Mouse (Mus musculus) adipocyte (in vitro differentiated cells): ENCODE measurements around the gene Tbl1xr1.

Experiments
- DNase-seq: peaks from one replicate; pipeline ENCODE4 v3.0.0-alpha.2; 2016; ENCODE audit warnings: low spot score

The Tbl1xr1 gene

DNA sequence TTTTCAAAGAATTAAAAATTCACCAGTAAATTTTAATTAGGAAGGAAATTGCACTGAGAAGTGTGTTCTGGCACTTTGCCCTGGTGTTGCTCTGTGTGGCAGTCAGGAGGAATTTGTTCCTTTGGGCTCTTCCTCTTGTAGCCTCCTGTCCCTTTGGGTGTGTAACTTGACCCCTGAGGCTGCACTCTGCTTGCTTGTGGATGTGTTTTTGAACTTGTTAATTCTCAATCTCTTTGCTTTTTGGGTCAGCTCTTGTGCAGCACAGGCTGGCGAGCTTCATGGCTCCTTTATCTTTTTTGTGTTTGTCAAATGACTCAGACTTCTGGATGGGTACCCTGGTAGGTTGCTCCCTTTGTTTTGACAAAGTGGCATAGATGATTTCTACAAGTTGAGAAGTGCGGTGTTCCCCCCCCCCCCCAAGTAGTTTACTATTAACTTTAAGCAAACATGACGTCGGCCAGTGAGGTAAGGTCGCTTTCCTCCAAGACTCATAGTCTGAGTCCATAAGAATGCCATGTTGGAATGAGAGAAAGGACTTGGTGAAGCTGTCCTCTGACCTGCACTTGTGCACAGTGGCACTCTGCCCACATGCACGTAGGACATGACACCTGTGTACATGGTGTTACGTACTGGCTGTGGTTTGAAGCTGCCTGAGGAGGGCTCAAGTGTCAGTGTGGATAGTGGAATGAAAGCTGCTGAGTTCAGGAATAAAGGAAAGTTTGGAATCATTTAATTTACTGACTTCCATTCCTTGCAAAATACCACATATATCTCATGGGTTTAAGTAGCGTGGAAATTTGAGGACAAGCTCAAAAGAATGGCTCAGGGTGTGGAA, 14.2 kb downstream of the Tbl1xr1 start:
- DNase-seq: peak; percentile 35

DNA sequence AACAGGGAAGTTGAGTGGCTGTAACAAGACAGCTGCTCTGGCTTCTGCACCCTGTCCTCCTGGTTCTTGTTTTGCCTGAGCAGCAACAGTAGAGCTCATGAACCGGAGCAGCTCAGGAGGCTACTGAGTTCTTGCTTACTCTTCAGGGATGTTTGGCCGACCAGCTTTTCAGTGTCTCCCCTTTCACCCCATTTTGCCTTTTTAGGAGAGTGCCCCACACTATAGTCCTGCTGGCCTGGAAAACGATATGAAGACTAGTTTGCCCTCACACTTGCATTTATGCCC, 14.8 kb downstream of the Tbl1xr1 start:
- no peak for DNase-seq

DNA sequence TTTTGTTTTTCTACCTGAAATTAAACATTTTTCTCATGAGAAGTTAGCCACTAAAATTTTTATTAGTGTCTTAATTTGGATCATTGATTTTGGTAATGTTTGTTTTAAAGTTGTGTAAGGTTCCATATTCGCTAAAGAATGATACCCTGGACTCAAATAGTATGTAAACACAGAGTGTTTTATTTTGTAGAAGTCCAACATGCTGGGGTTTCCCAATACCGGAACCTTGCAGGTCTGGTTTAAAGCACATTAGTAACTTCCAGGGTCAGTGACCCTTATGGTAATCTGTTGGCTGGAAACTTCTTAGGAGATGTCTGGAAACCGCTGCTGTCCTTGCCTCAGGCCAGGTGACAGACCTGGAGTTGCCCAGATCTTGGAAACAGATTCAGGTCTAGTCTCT, 15.2 kb downstream of the Tbl1xr1 start:
- no peak for DNase-seq

DNA sequence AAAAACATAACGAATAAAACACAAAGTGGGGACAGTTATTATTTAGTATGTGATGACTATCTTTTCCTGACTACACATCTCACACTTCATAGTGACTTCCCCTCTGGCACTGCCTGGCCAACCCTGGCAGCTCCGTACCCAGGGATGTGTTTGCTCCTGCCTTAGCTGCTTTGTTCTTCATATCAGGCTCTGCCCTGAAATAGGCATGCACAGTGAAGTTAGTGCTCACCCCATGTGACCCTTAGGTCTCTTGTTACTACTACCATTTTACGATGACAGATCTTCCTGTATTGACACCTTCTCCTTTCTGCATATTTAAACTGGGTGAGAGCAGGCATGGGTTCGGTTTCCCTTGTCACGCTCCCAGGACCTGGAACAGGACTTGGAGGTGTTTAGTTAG, 16.3 kb downstream of the Tbl1xr1 start:
- no peak for DNase-seq

DNA sequence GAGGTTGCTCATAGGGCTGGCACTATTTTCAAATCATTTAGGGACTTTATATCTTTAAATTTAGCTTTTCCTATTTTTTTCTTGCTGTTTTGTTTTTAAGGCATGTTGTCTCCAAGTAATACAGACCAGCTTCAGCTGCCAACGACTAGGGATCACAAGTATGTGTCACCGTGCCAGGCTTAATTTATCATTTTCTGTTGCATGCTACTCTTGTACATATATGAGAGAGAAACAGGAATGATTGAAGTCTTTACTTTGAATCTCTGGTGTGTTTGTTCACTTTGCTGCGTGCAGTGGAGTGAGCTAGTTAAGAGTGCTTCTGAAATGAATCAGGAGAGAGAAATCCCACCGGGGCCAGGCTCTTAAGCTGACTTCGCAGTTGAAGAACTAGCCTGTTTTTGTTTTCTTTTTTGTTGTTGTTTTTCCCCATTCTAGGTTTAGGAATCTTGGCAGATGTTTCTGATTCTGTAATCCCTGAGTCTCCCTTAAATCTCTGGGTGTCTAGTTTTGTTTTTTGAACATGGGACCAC, 27.6 kb downstream of the Tbl1xr1 start:
- DNase-seq: peak; percentile 55

DNA sequence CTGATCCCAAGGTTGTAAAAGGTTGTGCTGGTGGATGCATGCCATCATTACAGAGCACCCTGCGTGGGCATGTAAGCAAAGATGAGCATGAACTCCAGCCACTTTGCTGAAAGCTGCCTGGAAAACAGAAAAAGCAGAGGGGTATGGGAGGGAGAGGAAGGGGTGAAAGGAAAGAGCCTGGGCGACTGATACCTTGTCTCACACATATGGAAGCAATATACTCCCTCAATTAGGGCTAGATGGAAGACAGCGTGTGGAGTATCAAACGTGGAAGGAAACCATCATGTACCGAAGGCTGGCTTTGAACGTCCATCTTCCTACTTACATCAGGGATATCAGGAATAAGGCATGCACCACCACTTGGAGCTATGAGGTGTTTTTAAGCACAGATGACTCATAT, 29.0 kb downstream of the Tbl1xr1 start:
- no peak for DNase-seq

DNA sequence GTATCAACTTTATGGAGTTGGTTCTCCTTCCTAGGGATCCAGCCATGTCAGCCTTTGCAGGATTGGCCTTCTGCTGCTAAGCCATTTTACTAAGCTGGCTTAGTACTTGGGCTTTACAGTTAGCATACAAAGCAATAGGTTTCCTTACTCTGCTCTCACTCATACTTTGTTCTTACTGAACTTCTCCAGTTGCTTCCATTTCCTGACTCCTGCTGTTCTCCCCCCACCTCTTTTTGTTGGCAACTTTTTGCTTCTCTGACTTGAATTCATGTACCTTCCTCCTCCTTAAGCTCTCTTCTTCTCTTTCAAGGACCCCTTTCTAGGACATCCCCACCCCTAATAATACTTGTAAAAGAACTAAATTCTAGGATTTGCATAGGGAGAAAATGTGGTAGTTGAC, 31.6 kb downstream of the Tbl1xr1 start:
- no peak for DNase-seq

DNA sequence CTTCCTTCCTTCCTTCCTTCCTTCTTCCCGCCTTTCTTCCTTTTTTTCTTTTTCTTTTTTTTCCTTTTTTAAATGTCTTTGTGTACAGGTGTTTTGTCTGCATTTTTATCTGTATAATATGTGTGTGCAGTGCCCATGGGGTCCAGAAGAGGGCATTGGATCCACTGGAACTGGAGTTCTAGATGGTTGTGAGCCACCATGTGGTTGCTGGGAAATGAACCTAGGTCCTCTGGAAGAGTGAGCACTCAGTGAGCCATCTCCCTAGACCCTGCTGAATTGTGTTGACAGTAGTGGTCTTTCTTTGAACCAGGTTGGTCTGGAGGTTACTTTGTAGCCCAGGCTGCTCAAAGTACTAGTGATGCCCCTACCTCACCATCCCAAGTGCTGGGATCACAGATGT, 33.2 kb downstream of the Tbl1xr1 start:
- no peak for DNase-seq

DNA sequence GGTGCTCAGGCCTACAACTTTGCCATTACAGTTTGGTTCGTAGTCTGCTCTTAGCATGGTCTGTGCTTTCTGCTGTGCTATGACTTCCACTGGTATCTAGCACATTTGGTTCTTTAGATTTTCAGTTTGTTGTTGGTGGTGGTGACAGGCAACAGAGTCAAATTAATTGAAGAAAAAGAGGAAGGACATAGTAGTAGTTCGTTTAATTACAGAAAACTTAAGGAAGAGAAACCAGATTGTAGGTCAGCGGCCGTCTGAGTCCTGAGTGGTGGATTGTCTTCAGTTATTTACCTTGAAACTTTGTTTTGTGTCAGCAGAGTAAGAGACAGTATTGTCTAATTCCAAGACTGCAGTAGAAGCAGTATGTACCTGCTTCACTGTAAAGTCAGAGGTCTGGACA, 37.3 kb downstream of the Tbl1xr1 start:
- DNase-seq: no peak

DNA sequence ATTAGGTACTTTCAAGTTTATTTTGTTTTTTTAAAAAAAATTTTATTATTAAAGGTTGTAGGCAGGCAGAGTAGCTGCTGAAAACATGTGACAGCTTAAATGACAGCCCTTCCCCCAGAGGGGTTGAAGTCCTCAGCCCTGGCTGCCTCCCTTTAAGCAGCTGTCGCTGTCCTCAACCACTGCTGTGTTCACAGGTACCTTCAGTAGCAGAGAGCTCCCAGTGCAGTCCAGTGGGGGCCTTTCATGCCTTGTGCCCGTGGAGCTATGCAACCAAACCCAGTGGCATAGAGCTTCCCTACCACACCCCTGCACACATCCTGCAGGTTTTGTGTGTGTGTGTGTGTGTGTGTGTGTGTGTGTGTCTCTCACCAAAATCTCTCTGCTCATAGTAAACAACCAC, 38.8 kb downstream of the Tbl1xr1 start:
- DNase-seq: no peak

DNA sequence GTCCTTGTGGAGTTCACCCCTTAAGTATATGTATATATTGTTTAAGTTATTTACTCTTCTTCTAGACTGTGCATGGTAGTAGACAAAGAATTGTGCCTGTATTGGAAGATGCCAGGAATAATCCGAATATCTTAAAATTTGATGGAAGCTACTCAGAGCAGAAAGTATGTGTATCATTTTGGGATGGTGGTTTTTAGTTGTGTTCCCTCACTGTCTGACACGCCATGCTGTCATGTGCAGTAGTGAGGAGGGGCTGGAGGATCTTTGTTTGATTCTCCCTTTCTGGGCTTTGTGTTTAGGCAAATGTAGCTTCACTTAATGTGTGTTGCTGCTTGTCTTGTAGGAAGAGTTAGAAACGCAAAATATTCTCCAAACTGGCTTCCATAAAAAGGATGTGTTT, 39.2 kb downstream of the Tbl1xr1 start:
- no peak for DNase-seq

DNA sequence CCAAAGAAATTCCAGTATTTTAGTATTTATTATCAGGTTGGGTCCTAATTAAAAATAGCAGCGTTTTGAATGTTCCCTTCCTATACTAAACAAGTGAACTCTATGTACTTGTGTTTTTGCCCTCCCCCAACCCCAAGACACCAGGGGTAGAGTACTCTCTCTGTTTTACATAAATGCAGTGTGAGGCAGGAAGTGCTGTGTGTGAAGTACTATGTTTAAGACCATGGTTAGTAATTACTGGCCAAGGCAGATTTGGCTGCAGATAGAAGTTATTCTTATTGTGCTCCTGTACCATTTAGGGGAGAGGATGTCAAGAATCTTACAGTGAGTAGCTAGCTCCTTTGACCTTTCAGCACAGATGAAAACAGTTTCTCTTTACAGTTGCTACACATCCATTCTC, 39.7 kb downstream of the Tbl1xr1 start:
- no peak for DNase-seq

DNA sequence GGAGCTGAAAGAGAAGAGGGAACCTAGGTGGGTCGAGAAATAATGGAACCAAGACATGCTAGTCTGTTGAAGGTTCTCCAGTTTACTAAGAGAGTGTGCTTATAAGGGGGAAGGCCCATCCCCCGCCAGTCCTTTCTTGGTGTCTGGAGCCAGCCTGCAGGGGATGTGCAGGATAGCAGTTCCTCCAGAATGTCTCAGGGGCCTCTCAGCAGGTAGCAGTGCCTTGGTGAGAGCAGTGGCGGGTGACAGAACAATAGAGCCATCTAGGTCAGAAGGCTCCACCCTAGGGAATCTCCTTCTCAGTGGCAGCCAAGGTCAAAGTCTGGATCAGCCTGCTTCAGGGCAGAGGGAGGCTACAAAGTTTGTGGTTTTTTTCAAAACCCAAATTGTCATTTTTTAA, 45.3 kb downstream of the Tbl1xr1 start:
- DNase-seq: no peak

DNA sequence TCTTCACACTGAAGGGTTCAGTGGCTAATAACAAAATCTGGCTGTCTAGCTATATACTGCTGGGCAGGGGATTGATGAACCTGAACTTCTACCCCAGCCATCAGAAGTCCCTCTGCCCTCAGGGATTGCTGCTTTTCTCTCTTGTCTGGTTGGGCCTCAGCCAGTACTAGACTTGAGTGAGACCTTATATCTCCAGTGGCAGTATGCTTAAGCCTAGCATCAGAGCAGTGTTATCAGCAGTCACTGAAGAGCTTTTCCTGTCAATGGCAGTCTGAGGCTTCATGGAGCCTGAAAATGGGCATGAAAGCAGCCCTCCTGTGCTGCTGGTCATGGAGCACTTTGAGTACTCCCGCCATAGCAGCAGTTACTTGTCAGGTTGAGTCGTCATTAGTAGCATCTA, 46.7 kb downstream of the Tbl1xr1 start:
- no peak for DNase-seq

DNA sequence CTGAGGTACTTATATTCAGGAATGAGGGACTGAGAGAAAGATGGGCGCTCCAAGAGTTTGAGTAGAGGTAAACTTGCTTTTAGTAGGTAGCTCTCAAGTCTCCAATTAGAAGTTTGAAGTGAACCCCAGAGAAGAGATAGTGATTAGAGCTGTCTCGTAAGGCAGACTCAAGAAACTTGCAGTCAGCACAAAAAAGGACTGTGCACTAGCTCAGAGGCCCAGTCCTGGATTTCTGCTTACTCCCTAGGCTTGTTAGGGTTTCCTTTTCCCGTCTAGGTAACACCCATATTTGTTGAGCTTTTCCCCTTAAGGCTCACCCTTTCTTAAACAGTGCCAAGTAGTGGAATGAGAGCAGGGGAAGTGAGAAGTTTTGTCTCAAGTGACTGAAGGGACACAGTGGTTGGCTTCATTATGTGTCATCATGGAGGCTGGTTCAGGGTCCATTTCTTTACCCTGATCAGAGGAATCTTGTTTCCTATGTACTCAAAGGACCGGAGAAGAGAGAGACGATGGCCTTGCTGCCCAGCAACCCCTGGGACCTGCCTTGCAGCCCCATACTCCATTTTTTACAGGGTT, 49.9 kb downstream of the Tbl1xr1 start:
- DNase-seq: no peak

DNA sequence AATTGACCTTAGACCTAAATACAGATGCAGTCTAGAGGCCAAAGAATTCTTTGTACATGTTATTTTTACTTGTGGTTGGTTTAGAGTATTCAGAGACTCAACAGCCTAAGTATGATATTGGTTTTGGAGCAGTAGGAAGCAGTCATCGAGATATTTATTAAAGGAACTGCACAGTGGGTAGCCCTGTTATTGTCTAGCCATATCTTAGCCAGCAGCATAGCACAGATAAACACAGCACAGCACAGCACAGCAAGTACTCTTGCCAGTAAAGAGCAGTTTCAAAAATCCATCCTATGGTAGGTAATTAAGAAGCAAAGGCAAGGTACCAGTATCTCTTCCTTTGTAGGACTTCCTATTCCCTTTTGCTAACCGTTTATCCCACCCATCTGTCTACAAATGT, 54.8 kb downstream of the Tbl1xr1 start:
- DNase-seq: no peak

DNA sequence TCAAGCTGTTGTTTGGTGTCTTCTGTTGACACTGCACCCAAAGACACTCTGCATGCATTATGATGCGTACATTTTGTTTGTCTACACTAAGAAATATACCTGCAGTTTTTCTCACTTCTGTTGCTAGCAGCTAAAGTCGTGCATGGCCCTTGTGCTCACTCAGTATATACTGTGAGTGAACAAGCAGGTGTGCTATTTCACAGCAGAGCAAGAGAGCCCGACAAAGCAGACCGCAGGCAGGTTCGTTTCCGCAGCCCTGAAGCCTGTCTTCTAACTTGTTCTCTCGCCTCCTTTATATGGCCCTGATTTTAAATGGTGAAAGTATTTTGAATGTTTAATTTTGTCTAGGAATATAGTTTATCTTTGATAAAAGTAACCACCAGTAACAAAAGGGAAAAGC, 57.2 kb downstream of the Tbl1xr1 start:
- DNase-seq: no peak

DNA sequence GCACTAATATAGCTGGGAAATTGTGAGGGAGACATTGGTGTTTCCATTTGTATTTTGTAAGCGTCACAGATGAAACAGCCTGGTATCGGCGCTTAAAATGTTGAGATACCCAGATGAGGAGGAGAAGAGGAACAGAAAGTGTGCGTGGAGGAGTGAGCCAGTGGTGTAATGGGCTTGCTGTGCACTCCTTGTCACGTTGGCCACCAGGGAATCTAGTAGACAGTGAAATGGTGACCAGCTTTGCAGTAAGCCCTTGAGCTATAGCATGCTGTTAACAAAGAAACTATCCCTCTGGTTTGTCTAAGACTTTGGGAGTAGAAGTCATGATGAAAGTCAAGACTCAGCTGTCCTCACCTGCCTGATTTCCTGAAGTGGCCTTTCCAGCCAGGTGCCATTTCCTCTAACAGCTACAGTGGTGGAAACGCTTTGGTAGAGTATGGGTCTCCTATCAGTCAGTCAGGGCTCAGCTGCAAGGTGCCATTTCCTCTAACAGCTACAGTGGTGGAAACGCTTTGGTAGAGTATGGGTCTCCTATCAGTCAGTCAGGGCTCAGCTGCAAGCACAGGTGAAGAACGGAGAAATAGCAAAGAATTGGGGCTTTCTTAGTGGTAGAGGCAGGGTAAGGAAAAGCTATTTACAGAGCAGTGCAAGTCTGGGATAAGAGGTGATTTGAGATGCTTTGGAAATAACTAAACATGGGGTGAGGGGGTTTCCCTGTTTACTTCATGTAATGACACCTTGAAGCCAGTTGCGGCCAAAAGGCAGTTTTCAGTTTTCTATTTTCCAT, 61.5 kb downstream of the Tbl1xr1 start:
- DNase-seq: no peak

DNA sequence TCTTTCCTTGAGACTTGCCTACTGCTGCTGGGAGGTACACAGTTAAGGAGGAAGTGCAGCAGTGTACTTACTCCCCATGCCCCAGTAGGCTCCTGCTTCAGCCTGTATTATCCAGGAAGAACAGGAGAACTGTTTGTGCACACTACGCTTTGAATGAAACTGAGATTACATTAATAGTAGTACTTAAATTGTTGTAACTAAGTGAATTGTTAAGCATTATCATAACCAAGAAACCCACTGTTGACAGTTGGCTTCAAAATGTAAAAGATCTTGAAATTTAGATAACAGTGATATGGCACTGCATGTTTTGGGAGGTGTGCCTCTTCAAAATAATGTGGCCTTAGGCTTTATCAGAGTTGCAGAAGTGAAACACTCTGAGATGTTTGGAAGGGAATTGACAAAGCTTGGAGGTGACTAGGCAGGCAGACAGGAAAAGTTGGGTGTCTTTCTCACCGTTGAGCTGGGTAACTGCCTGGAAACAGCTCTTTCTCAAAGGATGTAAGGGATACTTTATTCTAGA, 62.2 kb downstream of the Tbl1xr1 start:
- DNase-seq: no peak

DNA sequence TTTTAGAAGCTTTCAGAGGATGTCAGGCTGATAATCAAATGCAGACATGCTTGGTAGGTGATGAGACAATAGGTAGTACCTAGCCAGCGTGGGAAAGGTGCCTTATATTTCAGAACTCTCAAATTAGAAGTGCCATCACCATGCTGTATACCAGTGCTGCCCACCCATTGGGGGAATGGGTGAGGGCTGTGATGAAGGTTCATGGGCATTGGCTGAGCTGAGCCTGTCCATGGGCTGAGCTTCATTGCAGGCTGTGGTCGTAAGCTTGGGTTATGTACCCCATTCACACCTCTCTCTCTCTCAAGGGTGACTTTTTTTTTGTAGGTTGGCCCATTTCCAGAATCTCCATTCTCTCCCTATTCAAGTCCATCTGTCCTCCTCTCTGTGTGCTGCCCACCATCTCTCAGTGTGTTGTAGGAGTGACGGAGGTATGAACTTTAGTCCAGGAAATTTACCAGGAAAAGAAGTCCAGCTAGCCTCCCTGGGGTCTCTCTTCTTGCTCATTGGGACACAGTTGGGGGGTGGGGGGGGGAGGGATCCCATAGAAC, 63.7 kb downstream of the Tbl1xr1 start:
- DNase-seq: no peak

DNA sequence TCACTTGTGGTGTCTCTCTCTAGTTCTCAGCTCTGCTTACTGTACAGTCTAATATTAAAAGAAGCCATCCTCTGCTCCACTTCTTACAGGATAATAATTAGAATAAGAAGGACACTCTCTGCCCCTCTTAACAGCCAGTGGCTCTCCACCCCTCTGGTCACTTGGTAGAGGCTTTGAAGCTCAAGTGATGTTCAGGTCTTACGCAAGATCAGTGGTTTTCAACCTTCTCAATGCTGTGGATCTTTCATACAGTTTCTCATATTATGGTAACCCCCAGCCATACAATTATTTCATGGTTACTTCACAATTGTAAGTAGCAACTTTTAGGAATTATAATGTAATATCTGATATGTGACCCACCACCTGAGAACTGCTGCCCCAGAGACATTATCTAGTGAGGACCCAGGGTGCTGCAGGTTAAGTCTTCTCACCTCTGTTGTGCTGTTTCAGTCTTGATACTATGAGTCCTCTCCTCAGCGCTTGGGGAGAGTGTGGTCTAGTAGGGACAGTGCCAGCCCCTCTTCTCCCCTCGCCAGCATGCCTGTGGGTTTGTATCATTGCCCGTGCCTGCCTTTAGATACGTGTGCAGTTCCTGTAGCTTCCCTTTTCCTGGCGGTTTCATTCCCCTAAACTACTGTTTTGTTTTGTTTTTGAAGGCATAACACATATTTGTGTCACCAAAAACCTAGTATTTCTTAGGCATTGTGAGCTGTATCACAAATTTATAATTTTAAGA, 65.7 kb downstream of the Tbl1xr1 start:
- DNase-seq: peak; percentile 16
